Mouse (Mus musculus) intestine, embryonic 14.5 days (tissue): ENCODE measurements around the gene Prmt1. TPM values are rescaled to one million over a fixed set of nuclear protein-coding genes. Genes with fewer than 3 reads are reported as not detected.
"Not testable (repeated sequence)": the region's sequence is repeated elsewhere in the genome, so short reads cannot be mapped to it uniquely, and the experiment has no call there.

Experiments used
- ATAC-seq: fragments of 200-750 bp; cut with Nextera tagmentation; replicated peaks from 2 replicates; pipeline ENCODE4 v1.8.0; 2017; ENCODE audit warnings: low read depth, moderate number of reproducible peaks, moderate TSS enrichment, moderate library complexity; ENCODE audit not compliant: low FRiP score, low TSS enrichment
- DNase-seq: peaks from one replicate; pipeline ENCODE4 v3.0.0-alpha.2; 2018; ENCODE audit warnings: low spot score
- H3K27ac ChIP-seq: fragments of 300-500 bp; sonication (generic); 2 replicates; pipeline ENCODE4 v1.5.1; 2014; ENCODE audit warnings: low read depth, mild to moderate bottlenecking, control low read depth
- H3K27me3 ChIP-seq: fragments of 300-500 bp; sonication (generic); replicated peaks from 2 replicates; pipeline ENCODE4 v1.6.1; 2014; ENCODE audit warnings: low read length, control low read depth; ENCODE audit not compliant: control insufficient read depth, insufficient read depth
- H3K36me3 ChIP-seq: fragments of 300-500 bp; sonication (generic); 2 replicates; pipeline ENCODE4 v1.6.1; 2014; ENCODE audit warnings: low read length, control low read depth; ENCODE audit not compliant: control insufficient read depth, insufficient read depth
- H3K4me1 ChIP-seq: fragments of 300-500 bp; sonication (generic); replicated peaks from 2 replicates; pipeline ENCODE4 v1.6.1; 2014; ENCODE audit warnings: low read length, control low read depth, mixed read lengths; ENCODE audit not compliant: control insufficient read depth, insufficient read depth
- H3K4me2 ChIP-seq: fragments of 300-500 bp; sonication (generic); 2 replicates; pipeline ENCODE4 v1.6.1; 2014; ENCODE audit warnings: low read length
- H3K4me3 ChIP-seq: fragments of 300-500 bp; sonication (generic); 2 replicates; pipeline ENCODE4 v1.5.1; 2014; ENCODE audit warnings: low read depth, low read length, control low read depth, mixed read lengths
- H3K9ac ChIP-seq: fragments of 300-500 bp; sonication (generic); 2 replicates; pipeline ENCODE4 v1.6.1; 2014; ENCODE audit warnings: mild to moderate bottlenecking, low read length
- H3K9me3 ChIP-seq: fragments of 300-500 bp; sonication (generic); 2 replicates; pipeline ENCODE4 v1.6.1; 2016; ENCODE audit warnings: low read length, control low read depth; ENCODE audit not compliant: control insufficient read depth
- WGBS: fragments of 180-500 bp; shearing (Covaris S2); extraction: QIAGEN DNeasy Blood & Tissue Kit; methylation state at CpG from one replicate; pipeline ENCODE4 v1.1.7; 2014; 5-methylcytosine and 5-hydroxymethylcytosine counted together
- polyA plus RNA-seq: library from polyadenylated mRNA; unstranded; fragments of >200 nt; fragmentation: Nextera tagmentation; extraction: Ambion mirVana; gene quantifications from 2 replicates; pipeline ENCODE4 v1.2.1, GENCODE M21; 2014

Prmt1 gene
- polyA plus RNA-seq, 1 experiment from 2014 or later = 211 TPM

GRCm38 (mm10) chr7:45025601-45026220, 39.3 kb upstream of the Prmt1 start:
- Histone ChIP-seq H3K9me3 (no peaks in the 10 kb centered on the region), H3K27ac (no peak overlapping the region), H3K4me2 (no peak overlapping the region), H3K4me1 (no peaks in the 10 kb centered on the region), H3K36me3 (peaks cover 41% of the 10 kb centered on the region), H3K9ac (no peak overlapping the region), H3K27me3 (no peaks in the 10 kb centered on the region), H3K4me3 (no peak overlapping the region)
- ATAC-seq (no peak), DNase-seq (no peak)
- 75% methylated on average over 8 of the region's 8 CpGs for WGBS

GRCm38 (mm10) chr7:45024281-45025248, 38.2 kb upstream of the Prmt1 start:
- Histone ChIP-seq H3K27me3 (no peaks in the 10 kb centered on the region), H3K36me3 (peaks cover 29% of the 10 kb centered on the region), H3K4me3 (no peak overlapping the region), H3K4me2 (no peak overlapping the region), H3K4me1 (no peaks in the 10 kb centered on the region), H3K9ac (no peak overlapping the region), H3K9me3 (no peaks in the 10 kb centered on the region), H3K27ac (no peak overlapping the region)
- ATAC-seq (no peak), DNase-seq (no peak)
- 86% methylated on average over 15 of the region's 15 CpGs for WGBS

GRCm38 (mm10) chr7:45023711-45024110, 37.3 kb upstream of the Prmt1 start:
- H3K36me3 ChIP-seq = peaks cover 21% of the 10 kb centered on the region

DNA sequence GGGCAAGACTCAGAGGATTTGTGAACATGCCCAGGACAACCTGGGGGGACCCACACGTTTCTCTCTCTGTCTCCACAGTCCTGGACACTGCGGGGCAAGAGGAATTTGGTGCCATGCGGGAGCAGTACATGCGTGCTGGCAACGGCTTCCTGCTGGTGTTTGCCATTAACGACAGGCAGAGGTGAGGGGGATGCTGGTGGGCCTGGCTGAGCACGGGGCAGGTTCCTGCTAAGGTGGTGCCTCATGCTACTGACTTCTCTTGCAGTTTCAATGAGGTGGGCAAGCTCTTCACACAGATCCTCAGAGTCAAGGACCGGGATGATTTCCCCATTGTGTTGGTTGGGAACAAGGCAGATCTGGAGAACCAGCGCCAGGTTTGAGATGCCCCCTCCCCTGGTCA, 33.9 kb upstream of the Prmt1 start:
- no peak for DNase-seq

More at GRCm38 (mm10) chr7:45023711-45024110, 37.3 kb upstream of the Prmt1 start:
- WGBS = 76% methylated on average over 5 of the region's 5 CpGs
- ATAC-seq, H3K9me3 ChIP-seq, H3K4me3 ChIP-seq, H3K27me3 ChIP-seq, H3K27ac ChIP-seq, H3K4me2 ChIP-seq, H3K9ac ChIP-seq, H3K4me1 ChIP-seq, DNase-seq: not testable (repeated sequence)

DNA sequence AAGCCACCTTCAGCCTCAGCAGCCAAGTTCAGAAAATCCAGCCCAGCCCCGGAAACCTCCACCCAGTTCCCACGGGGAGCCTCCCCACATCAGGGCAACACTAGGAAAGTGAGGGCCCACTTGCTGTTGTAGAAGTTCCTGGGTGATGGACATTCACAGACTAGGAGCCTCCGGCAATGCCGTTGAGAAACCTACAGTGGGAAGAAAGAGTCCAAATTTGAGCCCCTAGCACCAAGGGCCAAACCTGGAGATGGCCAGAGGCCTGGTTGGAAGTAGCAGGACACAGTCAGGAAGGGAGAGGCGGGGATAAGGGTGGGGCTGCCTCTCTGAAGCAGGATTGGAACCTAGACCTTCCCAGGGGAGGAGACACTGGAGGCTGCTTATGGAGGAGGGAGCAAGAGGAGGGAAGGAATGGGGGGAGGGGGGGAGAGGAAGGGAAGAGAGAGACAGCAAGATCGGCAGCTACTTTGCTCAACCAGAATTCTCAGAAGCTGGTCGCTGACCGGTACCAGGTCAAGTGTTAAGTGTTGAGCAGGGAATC, 32.7 kb upstream of the Prmt1 start:
- Histone ChIP-seq H3K27ac (peak overlapping the region; percentile 65; the same call in 1 of the 2 replicates), H3K9me3 (no peaks in the 10 kb centered on the region), H3K4me3 (peak overlapping the region; percentile 99; the same call in 1 of the 2 replicates), H3K27me3 (no peaks in the 10 kb centered on the region), H3K4me1 (peaks cover 18% of the 10 kb centered on the region), H3K4me2 (peak overlapping the region; percentile 50), H3K36me3 (0 out of 2 replicates have a peak, but pooled peaks cover under 1% of the 10 kb centered on the region), H3K9ac (no peak overlapping the region)
- ATAC-seq = no peak
- no peak for DNase-seq
- 33% methylated on average over 8 of the region's 8 CpGs for WGBS

More for the DNA sequence above, 33.9 kb upstream of the Prmt1 start:
- no peak for ATAC-seq
- H3K4me2 ChIP-seq = no peak overlapping the region
- H3K27ac ChIP-seq = no peak overlapping the region
- 74% methylated on average over 9 of the region's 9 CpGs for WGBS
- peaks cover 12% of the 10 kb centered on the region for H3K4me1 ChIP-seq
- no peak overlapping the region for H3K4me3 ChIP-seq
- no peaks in the 10 kb centered on the region for H3K9me3 ChIP-seq
- H3K36me3 ChIP-seq = no peaks in the 10 kb centered on the region
- H3K27me3 ChIP-seq = no peaks in the 10 kb centered on the region
- H3K9ac ChIP-seq = no peak overlapping the region

- Histone ChIP-seq H3K9ac (peak within 1 kb of the TSS; percentile 39), H3K27me3 (no peaks in the 10 kb centered on the region), H3K4me3 (peak within 1 kb of the TSS; percentile 99), H3K27ac (peak within 1 kb of the TSS; percentile 95), H3K4me1 (peaks cover 18% of the 10 kb centered on the region), H3K4me2 (peak within 1 kb of the TSS; percentile 50), H3K9me3 (no peaks in the 10 kb centered on the region), H3K36me3 (peaks cover 17% of the 10 kb centered on the region)
- DNase-seq = peak; percentile 95
- peak; percentile 89 for ATAC-seq
- under 1% methylated on average over 36 of the region's 36 CpGs for WGBS
Measured at GRCm38 (mm10) chr7:45017242-45018061, 31.1 kb upstream of the Prmt1 start, which contains the start of gene Rras. Gene Rras (plus strand): TSS chr7:45017961.

GRCm38 (mm10) chr7:45016761-45017160, 30.4 kb upstream of the Prmt1 start:
- H3K4me1 ChIP-seq = peaks cover 18% of the 10 kb centered on the region
- H3K27me3 ChIP-seq = no peaks in the 10 kb centered on the region
- no peak for DNase-seq
- no peaks in the 10 kb centered on the region for H3K9me3 ChIP-seq
- ATAC-seq = no peak
- peak overlapping the region; percentile 39 for H3K9ac ChIP-seq
- peak overlapping the region; percentile 99 for H3K4me3 ChIP-seq
- peak overlapping the region; percentile 95 for H3K27ac ChIP-seq
- H3K4me2 ChIP-seq = peak overlapping the region; percentile 50
- 1% methylated on average over 4 of the region's 4 CpGs for WGBS
- peaks cover 24% of the 10 kb centered on the region for H3K36me3 ChIP-seq
